12 mouse cellular contexts compared by ENCODE assay signal in genomic region chr7:116260826-116261615, GRCm38 (mm10). TPM values are rescaled to one million over a fixed set of nuclear protein-coding genes. Genes with fewer than 3 reads are reported as not detected.
DNase-seq lines count a peak whose midpoint lies in the region; ATAC-seq and TF ChIP-seq lines count a peak whose summit lies in the region.
"Had no signal": no experiment of that assay in that cellular context is flagged by ENCODE, and none has a peak within 500 bp of the region (broad histone marks: within the 10 kb centered on the region; RNA-seq: fewer than 3 reads in every experiment).

No protein-coding gene starts in this region.

- H3K27ac ChIP-seq in heart, embryonic 10.5 days, result 0 out of 2 replicates have a peak overlapping the region, but pooled peaks have one; percentile 16
- no peak overlapping the region for H3K27ac ChIP-seq in midbrain, postnatal 0 days (ENCODE audit: low read depth, low read length)
- no peak overlapping the region for H3K27ac ChIP-seq in midbrain, embryonic 14.5 days (replicated peaks; ENCODE audit: low read depth, low read length)
- H3K27ac ChIP-seq: hindbrain, embryonic 13.5 days; liver, embryonic 15.5 days had no signal

- no peak overlapping the region for H3K9ac ChIP-seq in midbrain, postnatal 0 days (replicated peaks; ENCODE audit: low read length, poor library complexity, severe bottlenecking)
- no peak overlapping the region for H3K9ac ChIP-seq in midbrain, embryonic 14.5 days (replicated peaks; ENCODE audit: low read length)
- H3K9ac ChIP-seq: hindbrain, embryonic 13.5 days; liver, embryonic 15.5 days had no signal

- no peaks in the 10 kb centered on the region for H3K27me3 ChIP-seq in heart, embryonic 10.5 days (ENCODE audit: insufficient read depth, poor library complexity, severe bottlenecking)
- no peaks in the 10 kb centered on the region for H3K27me3 ChIP-seq in midbrain, postnatal 0 days (ENCODE audit: insufficient read depth, low read length)
- no peaks in the 10 kb centered on the region for H3K27me3 ChIP-seq in midbrain, embryonic 14.5 days (ENCODE audit: control insufficient read depth, insufficient read depth, low read length)
- H3K27me3 ChIP-seq: hindbrain, embryonic 13.5 days; liver, embryonic 15.5 days had no signal

- no peak overlapping the region for H3K4me2 ChIP-seq in midbrain, postnatal 0 days (ENCODE audit: low read depth, low read length, poor library complexity, severe bottlenecking)
- no peak overlapping the region for H3K4me2 ChIP-seq in midbrain, embryonic 14.5 days (ENCODE audit: low read length)
- H3K4me2 ChIP-seq: heart, embryonic 11.5 days; hindbrain, embryonic 13.5 days; liver, embryonic 15.5 days had no signal

- DNase-seq in heart, embryonic 10.5 days (ENCODE audit: low spot score), result no peak
- no peak for DNase-seq in heart, adult 11 months
- DNase-seq in midbrain, postnatal 0 days (ENCODE audit: low spot score), result no peak
- DNase-seq in midbrain, embryonic 14.5 days, result no peak
- DNase-seq in R1 (ENCODE audit: low read depth, low spot score), result peak; percentile 64
- no peak for DNase-seq in layer of hippocampus, adult 9-10 months (ENCODE audit: low spot score)
- no peak for DNase-seq in left cerebral cortex, adult 11 months (ENCODE audit: low spot score)

- H3K9me3 ChIP-seq in heart, embryonic 10.5 days, result no peaks in the 10 kb centered on the region
- no peaks in the 10 kb centered on the region for H3K9me3 ChIP-seq in midbrain, postnatal 0 days (ENCODE audit: low read length)
- no peaks in the 10 kb centered on the region for H3K9me3 ChIP-seq in midbrain, embryonic 14.5 days (ENCODE audit: control insufficient read depth, low read length)
- H3K9me3 ChIP-seq: G1E; hindbrain, embryonic 13.5 days; liver, embryonic 15.5 days had no signal

- WGBS in heart, embryonic 10.5 days, result 48% methylated on average over 4 of the region's 4 CpGs
- WGBS in midbrain, postnatal 0 days, result 77% methylated on average over 4 of the region's 4 CpGs
- WGBS in midbrain, embryonic 14.5 days, result 83% methylated on average over 4 of the region's 4 CpGs

- peak; percentile 61 for TF ChIP-seq CTCF in midbrain, postnatal 0 days (IDR thresholded peaks at IDR 0.05)

- peaks cover 67% of the 10 kb centered on the region for H3K4me1 ChIP-seq in heart, embryonic 10.5 days
- no peaks in the 10 kb centered on the region for H3K4me1 ChIP-seq in midbrain, postnatal 0 days (ENCODE audit: insufficient read depth, low read length)
- no peaks in the 10 kb centered on the region for H3K4me1 ChIP-seq in midbrain, embryonic 14.5 days (ENCODE audit: control insufficient read depth, insufficient read depth, low read length)
- H3K4me1 ChIP-seq: liver, embryonic 15.5 days had no signal

- no peak for ATAC-seq in midbrain, postnatal 0 days (ENCODE audit: low FRiP score)
- ATAC-seq in midbrain, embryonic 14.5 days (ENCODE audit: low FRiP score, low TSS enrichment), result no peak
- peak; percentile 57 for ATAC-seq in megakaryocyte progenitor cell, adult 5-6 weeks (replicated peaks; ENCODE audit: poor library complexity)

- H3K4me3 ChIP-seq in heart, embryonic 10.5 days, result no peak overlapping the region
- no peak overlapping the region for H3K4me3 ChIP-seq in midbrain, postnatal 0 days (ENCODE audit: low read depth, low read length)
- no peak overlapping the region for H3K4me3 ChIP-seq in midbrain, embryonic 14.5 days (replicated peaks; ENCODE audit: low read depth, low read length)
- H3K4me3 ChIP-seq: hindbrain, embryonic 13.5 days; liver, embryonic 15.5 days had no signal

- H3K36me3 ChIP-seq in heart, embryonic 10.5 days, result 0 out of 2 replicates have a peak, but pooled peaks cover 2% of the 10 kb centered on the region
- H3K36me3 ChIP-seq in midbrain, postnatal 0 days (ENCODE audit: insufficient read depth, low read length), result no peaks in the 10 kb centered on the region
- no peaks in the 10 kb centered on the region for H3K36me3 ChIP-seq in midbrain, embryonic 14.5 days (ENCODE audit: control insufficient read depth, insufficient read depth, low read length)
- H3K36me3 ChIP-seq: hindbrain, embryonic 13.5 days; liver, embryonic 15.5 days had no signal

RNA-seq across cellular contexts. Expression of gene Plekha7, which starts 47.2 kb away (rescaled TPM):
- 49.0 and 76.0 TPM in 2 replicates for polyA plus RNA-seq in heart, embryonic 10.5 days (2016; fragmentation: Nextera tagmentation; extraction: Ambion mirVana)
- total RNA-seq in midbrain, postnatal 0 days (2014; rRNA removed), result 20.9 and 21.3 TPM in 2 replicates
- 7.8 and 9.0 TPM in 2 replicates for polyA plus RNA-seq in midbrain, postnatal 0 days (2015; fragmentation: Nextera tagmentation; extraction: Ambion mirVana)
- polyA plus RNA-seq in midbrain, embryonic 14.5 days (2014; fragmentation: Nextera tagmentation; extraction: Ambion mirVana), result 7.0 and 8.6 TPM in 2 replicates
- total RNA-seq in megakaryocyte progenitor cell, adult 5-6 weeks (2015), result 0.12 and 0.62 TPM in 2 replicates
- 0.42 and 0.88 TPM in 2 replicates for total RNA-seq in megakaryocyte progenitor cell, adult 5-6 weeks (2017)
